Mouse (Mus musculus) small intestine, adult 2 months (tissue): ENCODE measurements around the gene Hykk. TPM values are rescaled to one million over a fixed set of nuclear protein-coding genes. Genes with fewer than 3 reads are reported as not detected.
A peak's percentile ranks its signal among the peaks of the same experiment; 100 is the strongest.
"Not testable (repeated sequence)": the region's sequence is repeated elsewhere in the genome, so short reads cannot be mapped to it uniquely, and the experiment has no call there.

Experiments used
- H3K27ac ChIP-seq: fragments of 200-500 bp; 2 replicates; pipeline ENCODE4 v1.5.1; 2012; ENCODE audit warnings: low read depth, low read length, control low read depth, inconsistent platforms; ENCODE audit not compliant: insufficient read depth
- H3K27me3 ChIP-seq: fragments of 200-500 bp; 2 replicates; pipeline ENCODE4 v1.6.1; 2012; ENCODE audit warnings: mild to moderate bottlenecking, moderate library complexity, low read length, inconsistent platforms; ENCODE audit not compliant: control insufficient read depth, insufficient read depth
- H3K36me3 ChIP-seq: fragments of 200-500 bp; 2 replicates; pipeline ENCODE4 v1.6.1; 2012; ENCODE audit warnings: mild to moderate bottlenecking, low read length, control low read depth, inconsistent platforms; ENCODE audit not compliant: control insufficient read depth, insufficient read depth
- H3K4me1 ChIP-seq: fragments of 200-500 bp; 2 replicates; pipeline ENCODE4 v1.6.1; 2012; ENCODE audit warnings: low read length, inconsistent platforms, mixed read lengths; ENCODE audit not compliant: control insufficient read depth, insufficient read depth, insufficient read length
- H3K4me3 ChIP-seq: fragments of 200-500 bp; 2 replicates; pipeline ENCODE4 v1.5.1; 2012; ENCODE audit warnings: low read depth, mild to moderate bottlenecking, control low read depth, inconsistent platforms, low read length, moderate library complexity
- CTCF ChIP-seq: fragments of 200-500 bp; IDR thresholded peaks from 2 replicates; pipeline ENCODE4 v1.5.1; 2012; ENCODE audit warnings: low read depth, mild to moderate bottlenecking, control low read depth, inconsistent platforms, low read length, moderate library complexity, mixed read lengths; ENCODE audit not compliant: insufficient replicate concordance, insufficient read length; ENCODE audit errors: extremely low read depth
- POLR2A ChIP-seq: fragments of 200-500 bp; IDR thresholded peaks from 2 replicates; pipeline ENCODE4 v1.6.1; 2012; ENCODE audit warnings: low read depth, mild to moderate bottlenecking, control low read depth, inconsistent platforms, low read length, moderate library complexity
- WGBS: fragments of 180-500 bp; shearing (Covaris S2); methylation state at CpG from one replicate; pipeline ENCODE4 v1.1.7; 2018; 5-methylcytosine and 5-hydroxymethylcytosine counted together
- polyA plus RNA-seq: library from polyadenylated mRNA; depleted of rRNA; stranded (reverse); fragments of >200 nt; gene quantifications from 2 replicates; pipeline ENCODE4 v1.2.3, GENCODE M21; 2012

Hykk gene
- polyA plus RNA-seq, 1 experiment, result 0.30 TPM

DNA sequence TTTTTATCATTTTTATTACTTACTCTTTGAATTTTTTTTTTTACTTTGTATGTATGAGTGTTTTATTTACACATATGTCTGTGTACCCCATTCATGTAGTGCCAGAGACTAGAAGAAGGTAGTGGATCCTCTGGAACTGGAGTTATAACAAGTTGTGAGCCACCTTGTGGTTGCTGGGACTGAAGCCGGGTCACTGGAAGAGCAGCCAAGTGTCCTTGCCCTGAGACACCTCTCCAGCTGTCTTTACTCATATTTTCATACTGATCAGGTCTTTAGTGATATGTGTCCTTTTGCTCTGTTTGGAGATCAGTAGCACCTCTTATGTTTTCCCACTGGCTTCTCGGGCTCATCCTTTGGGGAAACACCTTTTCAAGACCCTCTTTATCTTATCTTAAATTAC lies 27.4 kb downstream of the Hykk start:
- H3K4me3 ChIP-seq, result no peak overlapping the region
- no peak overlapping the region for H3K27ac ChIP-seq
- H3K27me3 ChIP-seq, result no peaks in the 10 kb centered on the region
- H3K4me1 ChIP-seq, result no peaks in the 10 kb centered on the region
- TF ChIP-seq POLR2A (no peak), CTCF (no peak)
- H3K36me3 ChIP-seq, result no peaks in the 10 kb centered on the region
- 65% methylated on average over 2 of the region's 2 CpGs for WGBS

GRCm38 (mm10) chr9:54946256-54946655 lies 29.2 kb downstream of the Hykk start:
- no peak for TF ChIP-seq POLR2A
- no peak for TF ChIP-seq CTCF
- Histone ChIP-seq H3K36me3 (no peaks in the 10 kb centered on the region), H3K4me1 (no peaks in the 10 kb centered on the region; the same call in 1 of the 2 replicates), H3K27ac (no peak overlapping the region), H3K27me3 (no peaks in the 10 kb centered on the region), H3K4me3 (no peak overlapping the region)
- WGBS, result 80% methylated on average over 16 of the region's 16 CpGs

GRCm38 (mm10) chr9:54949465-54949864 lies 32.4 kb downstream of the Hykk start:
- no peak overlapping the region for H3K27ac ChIP-seq
- H3K4me1 ChIP-seq, result no peaks in the 10 kb centered on the region; the same call in 1 of the 2 replicates
- no peaks in the 10 kb centered on the region for H3K27me3 ChIP-seq
- H3K4me3 ChIP-seq, result no peak overlapping the region
- peaks cover 17% of the 10 kb centered on the region for H3K36me3 ChIP-seq
- TF ChIP-seq CTCF (no peak), POLR2A (no peak)

GRCm38 (mm10) chr9:54950162-54950561 lies 33.1 kb downstream of the Hykk start:
- peak overlapping the region; percentile 61 for H3K27ac ChIP-seq

GRCm38 (mm10) chr9:54950575-54951321 lies 33.7 kb downstream of the Hykk start, which contains the start of the genes Psma4 and AY074887:
TSS of gene Psma4 (plus strand) at chr9:54950790.
TSS of gene AY074887 (minus strand) at chr9:54950998.
- under 1% methylated on average over 65 of the region's 65 CpGs for WGBS
- Histone ChIP-seq H3K27me3 (no peaks in the 10 kb centered on the region), H3K4me1 (no peaks in the 10 kb centered on the region; the same call in none of the 2 replicates), H3K27ac (peak within 1 kb of the TSS; percentile 84), H3K36me3 (peaks cover 27% of the 10 kb centered on the region), H3K4me3 (peak within 1 kb of the TSS; percentile 97)
- no peak; the same call in 1 of the 2 replicates for TF ChIP-seq CTCF
- TF ChIP-seq POLR2A, result peak; percentile 84

More at GRCm38 (mm10) chr9:54950162-54950561, 33.1 kb downstream of the Hykk start:
- not testable (repeated sequence) for H3K4me1 ChIP-seq, H3K27me3 ChIP-seq
- H3K4me3 ChIP-seq, result peak overlapping the region; percentile 97
- peaks cover 21% of the 10 kb centered on the region for H3K36me3 ChIP-seq
- 26% methylated on average over 8 of the region's 8 CpGs for WGBS

- Histone ChIP-seq H3K27ac (no peak overlapping the region), H3K36me3 (peaks cover 26% of the 10 kb centered on the region), H3K4me3 (no peak overlapping the region), H3K4me1 (peaks cover 9% of the 10 kb centered on the region; the same call in 1 of the 2 replicates), H3K27me3 (no peaks in the 10 kb centered on the region)
- TF ChIP-seq POLR2A, result no peak
- TF ChIP-seq CTCF, result no peak
- WGBS, result 77% methylated on average over 4 of the region's 4 CpGs
These were observed 44.0 kb downstream of the Hykk start for GRCm38 (mm10) chr9:54961059-54961458.

- Histone ChIP-seq H3K27ac (no peak overlapping the region), H3K4me1 (peaks cover 9% of the 10 kb centered on the region; the same call in 1 of the 2 replicates), H3K27me3 (no peaks in the 10 kb centered on the region), H3K36me3 (peaks cover 2% of the 10 kb centered on the region), H3K4me3 (no peak overlapping the region)
- TF ChIP-seq POLR2A (no peak), CTCF (no peak)
These were observed 46.6 kb downstream of the Hykk start for GRCm38 (mm10) chr9:54963669-54964068.
